Mouse (Mus musculus): Measurements from ENCODE around the gene Cfap61. TPM values are rescaled to one million over a fixed set of nuclear protein-coding genes. Genes with fewer than 3 reads are reported as not detected.

Gene Cfap61
- polyA plus RNA-seq, 1 experiment from 2014 or later: 0.24 TPM

- H3K4me3 ChIP-seq (ENCODE audit: low read depth, low read length): no peak overlapping the region
- H3K9me3 ChIP-seq (ENCODE audit: control insufficient read depth, low read length): no peaks in the 10 kb centered on the region
- no peak overlapping the region for H3K4me2 ChIP-seq (ENCODE audit: low read length)
- H3K4me1 ChIP-seq (replicated peaks; ENCODE audit: control insufficient read depth, insufficient read depth, low read length): no peaks in the 10 kb centered on the region
- no peak for ATAC-seq (replicated peaks; ENCODE audit: low FRiP score, low TSS enrichment, low read depth)
- H3K27me3 ChIP-seq (replicated peaks; ENCODE audit: control insufficient read depth, insufficient read depth, low read length): no peaks in the 10 kb centered on the region
- WGBS: 86% methylated on average over 10 of the region's 10 CpGs
- no peak for DNase-seq (ENCODE audit: low spot score)
- no peaks in the 10 kb centered on the region for H3K36me3 ChIP-seq (ENCODE audit: control insufficient read depth, insufficient read depth, low read length)
- no peak overlapping the region for H3K9ac ChIP-seq (ENCODE audit: low read length)
- H3K27ac ChIP-seq (ENCODE audit: low read depth): no peak overlapping the region
These were observed 166.0 kb downstream of the Cfap61 start for GRCm38 (mm10) chr2:146100489-146101060.

- H3K4me3 ChIP-seq (ENCODE audit: low read depth, low read length): no peak overlapping the region
- no peak for DNase-seq (ENCODE audit: low spot score)
- 76% methylated on average over 3 of the region's 3 CpGs for WGBS
- no peaks in the 10 kb centered on the region for H3K4me1 ChIP-seq (replicated peaks; ENCODE audit: control insufficient read depth, insufficient read depth, low read length)
- H3K27ac ChIP-seq (ENCODE audit: low read depth): no peak overlapping the region
- ATAC-seq (replicated peaks; ENCODE audit: low FRiP score, low TSS enrichment, low read depth): no peak
- no peak overlapping the region for H3K4me2 ChIP-seq (ENCODE audit: low read length)
- H3K36me3 ChIP-seq (ENCODE audit: control insufficient read depth, insufficient read depth, low read length): no peaks in the 10 kb centered on the region
- no peak overlapping the region for H3K9ac ChIP-seq (ENCODE audit: low read length)
- H3K9me3 ChIP-seq (ENCODE audit: control insufficient read depth, low read length): no peaks in the 10 kb centered on the region
- H3K27me3 ChIP-seq (replicated peaks; ENCODE audit: control insufficient read depth, insufficient read depth, low read length): no peaks in the 10 kb centered on the region
These were observed 168.0 kb downstream of the Cfap61 start for GRCm38 (mm10) chr2:146102600-146102999.

DNA sequence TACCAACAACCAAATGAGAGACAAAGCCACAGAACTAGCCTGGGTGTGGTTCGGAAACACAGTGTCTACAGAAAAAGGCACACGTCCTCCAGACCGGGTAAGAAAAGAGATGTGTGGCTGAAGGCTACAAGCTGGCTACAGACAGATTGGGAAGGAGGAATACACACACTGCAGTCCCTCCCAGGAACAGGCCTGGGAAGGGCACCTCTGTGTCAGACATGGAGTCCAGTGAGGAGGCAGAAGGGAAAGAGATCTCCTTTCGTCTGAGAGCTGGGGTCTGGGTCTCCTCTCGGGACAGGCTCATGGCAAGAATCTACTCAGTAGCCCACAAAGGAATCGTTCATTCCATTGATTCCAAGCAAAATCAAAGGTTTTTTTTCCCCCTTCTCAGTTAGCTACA is 170.8 kb downstream of the Cfap61 start:
- Histone ChIP-seq H3K4me1 (replicated peaks; ENCODE audit: control insufficient read depth, insufficient read depth, low read length) (no peaks in the 10 kb centered on the region), H3K27me3 (replicated peaks; ENCODE audit: control insufficient read depth, insufficient read depth, low read length) (no peaks in the 10 kb centered on the region), H3K4me3 (ENCODE audit: low read depth, low read length) (no peak overlapping the region), H3K27ac (ENCODE audit: low read depth) (no peak overlapping the region), H3K36me3 (ENCODE audit: control insufficient read depth, insufficient read depth, low read length) (no peaks in the 10 kb centered on the region), H3K9ac (ENCODE audit: low read length) (no peak overlapping the region), H3K4me2 (ENCODE audit: low read length) (no peak overlapping the region), H3K9me3 (ENCODE audit: control insufficient read depth, low read length) (no peaks in the 10 kb centered on the region)
- DNase-seq (ENCODE audit: low spot score) (no peak), ATAC-seq (replicated peaks; ENCODE audit: low FRiP score, low TSS enrichment, low read depth) (no peak)
- WGBS: 59% methylated on average over 6 of the region's 6 CpGs

- Histone ChIP-seq H3K4me3 (ENCODE audit: low read depth, low read length) (no peak overlapping the region), H3K9me3 (ENCODE audit: control insufficient read depth, low read length) (no peaks in the 10 kb centered on the region), H3K36me3 (ENCODE audit: control insufficient read depth, insufficient read depth, low read length) (no peaks in the 10 kb centered on the region), H3K4me1 (replicated peaks; ENCODE audit: control insufficient read depth, insufficient read depth, low read length) (no peaks in the 10 kb centered on the region), H3K4me2 (ENCODE audit: low read length) (no peak overlapping the region), H3K27me3 (replicated peaks; ENCODE audit: control insufficient read depth, insufficient read depth, low read length) (no peaks in the 10 kb centered on the region), H3K9ac (ENCODE audit: low read length) (no peak overlapping the region), H3K27ac (ENCODE audit: low read depth) (no peak overlapping the region)
- no peak for ATAC-seq (replicated peaks; ENCODE audit: low FRiP score, low TSS enrichment, low read depth)
- no peak for DNase-seq (ENCODE audit: low spot score)
- 87% methylated on average over 4 of the region's 4 CpGs for WGBS
These were observed 173.4 kb downstream of the Cfap61 start for GRCm38 (mm10) chr2:146107980-146108379.

- ATAC-seq (replicated peaks; ENCODE audit: low FRiP score, low TSS enrichment, low read depth) (no peak), DNase-seq (ENCODE audit: low spot score) (no peak)
- Histone ChIP-seq H3K9ac (ENCODE audit: low read length) (no peak overlapping the region), H3K36me3 (ENCODE audit: control insufficient read depth, insufficient read depth, low read length) (no peaks in the 10 kb centered on the region), H3K9me3 (ENCODE audit: control insufficient read depth, low read length) (no peaks in the 10 kb centered on the region), H3K27ac (ENCODE audit: low read depth) (no peak overlapping the region), H3K4me1 (replicated peaks; ENCODE audit: control insufficient read depth, insufficient read depth, low read length) (no peaks in the 10 kb centered on the region), H3K27me3 (replicated peaks; ENCODE audit: control insufficient read depth, insufficient read depth, low read length) (no peaks in the 10 kb centered on the region), H3K4me3 (ENCODE audit: low read depth, low read length) (no peak overlapping the region), H3K4me2 (ENCODE audit: low read length) (no peak overlapping the region)
- WGBS: 77% methylated on average over 9 of the region's 9 CpGs
These were observed 175.3 kb downstream of the Cfap61 start for GRCm38 (mm10) chr2:146109921-146110320.

DNA sequence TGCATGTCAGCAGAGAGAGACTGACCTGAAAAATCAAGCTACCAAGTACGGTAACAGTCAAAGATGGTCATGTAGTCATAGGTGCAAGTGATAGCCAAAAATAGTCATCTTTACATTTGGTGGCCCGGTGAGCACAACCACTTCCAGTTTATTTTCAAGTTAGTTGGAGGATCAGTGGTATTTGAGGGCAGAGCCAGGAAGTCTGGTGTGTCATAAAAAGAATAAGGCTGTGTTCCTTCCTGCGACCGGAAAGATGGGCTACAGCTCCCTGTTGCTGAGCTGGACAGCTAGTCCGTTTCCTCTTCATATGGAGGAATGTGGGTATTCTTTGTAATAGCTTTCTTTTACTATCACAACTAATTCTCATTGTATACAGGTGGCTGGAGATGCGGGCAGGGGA is 181.7 kb downstream of the Cfap61 start:
- DNase-seq (ENCODE audit: low spot score): no peak
- 88% methylated on average over 6 of the region's 6 CpGs for WGBS

DNA sequence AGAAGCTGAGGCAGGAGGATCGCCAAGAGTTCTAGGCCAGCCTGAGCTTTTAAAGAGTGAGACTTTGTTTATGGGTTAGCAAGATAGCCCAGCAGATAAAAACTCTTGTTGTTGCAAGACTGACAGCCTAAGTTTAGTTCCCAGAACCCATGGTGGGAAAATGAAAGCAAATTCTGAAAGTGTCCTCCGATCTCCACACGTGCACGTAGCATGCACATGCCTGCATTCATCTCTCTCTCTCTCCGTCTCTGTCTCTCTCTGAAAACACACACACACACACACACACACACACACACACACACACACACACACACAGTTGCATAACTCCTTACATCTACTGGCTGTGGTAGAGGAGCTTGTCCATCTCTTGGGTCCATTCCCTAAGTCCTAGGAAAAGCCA is 182.1 kb downstream of the Cfap61 start:
- Histone ChIP-seq H3K4me1 (replicated peaks; ENCODE audit: control insufficient read depth, insufficient read depth, low read length) (no peaks in the 10 kb centered on the region), H3K36me3 (ENCODE audit: control insufficient read depth, insufficient read depth, low read length) (no peaks in the 10 kb centered on the region), H3K4me2 (ENCODE audit: low read length) (no peak overlapping the region), H3K27me3 (replicated peaks; ENCODE audit: control insufficient read depth, insufficient read depth, low read length) (no peaks in the 10 kb centered on the region), H3K27ac (ENCODE audit: low read depth) (no peak overlapping the region), H3K4me3 (ENCODE audit: low read depth, low read length) (no peak overlapping the region), H3K9ac (ENCODE audit: low read length) (no peak overlapping the region), H3K9me3 (ENCODE audit: control insufficient read depth, low read length) (no peaks in the 10 kb centered on the region)
- WGBS: 91% methylated on average over 5 of the region's 5 CpGs
- ATAC-seq (replicated peaks; ENCODE audit: low FRiP score, low TSS enrichment, low read depth) (no peak), DNase-seq (ENCODE audit: low spot score) (no peak)

More for the DNA sequence above, 181.7 kb downstream of the Cfap61 start:
- H3K4me1 ChIP-seq (replicated peaks; ENCODE audit: control insufficient read depth, insufficient read depth, low read length): no peaks in the 10 kb centered on the region
- no peaks in the 10 kb centered on the region for H3K9me3 ChIP-seq (ENCODE audit: control insufficient read depth, low read length)
- no peaks in the 10 kb centered on the region for H3K36me3 ChIP-seq (ENCODE audit: control insufficient read depth, insufficient read depth, low read length)
- no peak overlapping the region for H3K27ac ChIP-seq (ENCODE audit: low read depth)
- H3K27me3 ChIP-seq (replicated peaks; ENCODE audit: control insufficient read depth, insufficient read depth, low read length): no peaks in the 10 kb centered on the region
- H3K4me3 ChIP-seq (ENCODE audit: low read depth, low read length): no peak overlapping the region
- no peak for ATAC-seq (replicated peaks; ENCODE audit: low FRiP score, low TSS enrichment, low read depth)
- H3K4me2 ChIP-seq (ENCODE audit: low read length): no peak overlapping the region
- H3K9ac ChIP-seq (ENCODE audit: low read length): no peak overlapping the region

- no peak overlapping the region for H3K4me2 ChIP-seq (ENCODE audit: low read length)
- no peak overlapping the region for H3K9ac ChIP-seq (ENCODE audit: low read length)
- H3K27me3 ChIP-seq (replicated peaks; ENCODE audit: control insufficient read depth, insufficient read depth, low read length): no peaks in the 10 kb centered on the region
- H3K9me3 ChIP-seq (ENCODE audit: control insufficient read depth, low read length): no peaks in the 10 kb centered on the region
- H3K36me3 ChIP-seq (ENCODE audit: control insufficient read depth, insufficient read depth, low read length): no peaks in the 10 kb centered on the region
- ATAC-seq (replicated peaks; ENCODE audit: low FRiP score, low TSS enrichment, low read depth): no peak
- DNase-seq (ENCODE audit: low spot score): no peak
- 67% methylated on average over 17 of the region's 17 CpGs for WGBS
- H3K27ac ChIP-seq (ENCODE audit: low read depth): no peak overlapping the region
- no peaks in the 10 kb centered on the region for H3K4me1 ChIP-seq (replicated peaks; ENCODE audit: control insufficient read depth, insufficient read depth, low read length)
- H3K4me3 ChIP-seq (ENCODE audit: low read depth, low read length): no peak overlapping the region
These were observed 182.8 kb downstream of the Cfap61 start for GRCm38 (mm10) chr2:146117191-146117914.

DNA sequence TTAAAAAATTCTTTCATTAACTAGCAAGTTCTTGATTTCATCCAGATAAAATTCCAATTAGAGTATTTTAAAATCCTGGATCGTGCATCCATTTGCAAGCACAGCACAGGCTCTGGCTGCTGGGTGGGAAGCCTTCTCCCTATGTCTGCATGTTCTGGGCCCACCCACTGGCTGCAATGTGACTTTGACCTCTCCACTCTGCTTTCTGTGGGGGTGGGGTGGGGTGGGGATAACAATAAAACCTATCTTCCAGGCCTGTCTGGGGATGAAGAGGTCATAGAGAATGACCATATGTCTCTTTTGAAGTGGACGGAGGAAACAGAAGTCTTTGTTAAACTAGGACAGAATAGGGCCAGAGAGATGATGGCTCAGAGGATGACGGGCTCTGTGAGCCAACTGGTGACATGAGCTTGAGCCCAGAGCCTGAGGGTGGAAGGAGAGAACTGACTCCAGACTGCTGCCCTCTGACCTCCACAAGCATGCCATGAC is 183.4 kb downstream of the Cfap61 start:
- WGBS: 52% methylated on average over 3 of the region's 3 CpGs

More for the DNA sequence above, 183.4 kb downstream of the Cfap61 start:
- Histone ChIP-seq H3K27me3 (replicated peaks; ENCODE audit: control insufficient read depth, insufficient read depth, low read length) (no peaks in the 10 kb centered on the region), H3K36me3 (ENCODE audit: control insufficient read depth, insufficient read depth, low read length) (no peaks in the 10 kb centered on the region), H3K4me3 (ENCODE audit: low read depth, low read length) (no peak overlapping the region), H3K9me3 (ENCODE audit: control insufficient read depth, low read length) (no peaks in the 10 kb centered on the region), H3K4me2 (ENCODE audit: low read length) (no peak overlapping the region), H3K9ac (ENCODE audit: low read length) (no peak overlapping the region), H3K27ac (ENCODE audit: low read depth) (no peak overlapping the region), H3K4me1 (replicated peaks; ENCODE audit: control insufficient read depth, insufficient read depth, low read length) (no peaks in the 10 kb centered on the region)
- ATAC-seq (replicated peaks; ENCODE audit: low FRiP score, low TSS enrichment, low read depth): no peak
- DNase-seq (ENCODE audit: low spot score): no peak

Measured in intestine, embryonic 14.5 days (tissue).